Mouse (Mus musculus) urinary bladder, adult 18-20 months (tissue): Measurements from ENCODE around the gene Inpp4b.

Experiments used
- DNase-seq, 2 experiments: peaks; one replicate each; pipeline ENCODE4 v3.0.0; 2022; ENCODE audit warnings: low spot score in 2 of 2, mixed read lengths in 2 of 2

The Inpp4b gene

DNA sequence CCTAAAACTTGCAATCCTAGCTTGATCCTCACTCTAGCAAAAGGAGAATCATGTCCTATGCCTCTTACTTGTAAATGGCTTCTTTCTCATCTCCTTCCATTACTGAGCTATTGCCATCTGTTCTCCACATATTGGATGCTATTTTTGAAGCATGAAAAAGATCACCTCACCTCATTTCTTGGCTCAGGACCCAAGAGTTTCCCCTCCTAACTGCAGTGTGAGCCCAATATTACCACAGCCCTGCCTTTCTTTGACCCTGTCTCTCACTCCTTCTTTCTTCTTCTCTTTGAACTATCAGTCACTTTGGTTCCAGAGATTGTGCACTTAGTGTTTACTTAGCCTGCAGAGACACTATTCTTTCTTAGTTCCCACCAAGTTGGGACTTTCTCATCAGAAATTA, 489.1 kb downstream of the Inpp4b start:
- no peak for DNase-seq

GRCm38 (mm10) chr8:81833852-81834251, 491.5 kb downstream of the Inpp4b start:
- DNase-seq: no peak

- DNase-seq: no peak
Measured at GRCm38 (mm10) chr8:81840512-81840911, 498.2 kb downstream of the Inpp4b start.

GRCm38 (mm10) chr8:81844104-81844982, 502.0 kb downstream of the Inpp4b start:
- no peak for DNase-seq

- DNase-seq: no peak
Measured at GRCm38 (mm10) chr8:81847929-81848328, 505.6 kb downstream of the Inpp4b start.

DNA sequence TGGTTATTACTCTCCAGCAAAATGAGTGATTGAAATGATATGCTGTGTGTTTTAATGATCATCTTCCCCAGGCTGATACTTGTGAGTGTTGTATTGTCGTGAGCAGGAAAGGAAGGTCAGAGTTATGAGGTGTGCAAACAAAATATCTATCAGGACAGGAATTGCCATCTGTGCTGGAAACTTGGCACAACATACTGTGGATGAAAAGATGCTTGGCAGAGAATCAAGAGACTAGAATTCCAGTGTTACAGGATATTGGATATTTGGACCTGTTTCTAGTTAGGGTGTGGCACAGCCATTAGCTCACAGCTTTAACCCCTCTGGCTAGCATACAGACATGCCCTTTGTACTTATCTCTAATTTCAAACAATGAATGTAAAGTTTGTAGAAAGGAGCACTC, 507.6 kb downstream of the Inpp4b start:
- no peak for DNase-seq

DNA sequence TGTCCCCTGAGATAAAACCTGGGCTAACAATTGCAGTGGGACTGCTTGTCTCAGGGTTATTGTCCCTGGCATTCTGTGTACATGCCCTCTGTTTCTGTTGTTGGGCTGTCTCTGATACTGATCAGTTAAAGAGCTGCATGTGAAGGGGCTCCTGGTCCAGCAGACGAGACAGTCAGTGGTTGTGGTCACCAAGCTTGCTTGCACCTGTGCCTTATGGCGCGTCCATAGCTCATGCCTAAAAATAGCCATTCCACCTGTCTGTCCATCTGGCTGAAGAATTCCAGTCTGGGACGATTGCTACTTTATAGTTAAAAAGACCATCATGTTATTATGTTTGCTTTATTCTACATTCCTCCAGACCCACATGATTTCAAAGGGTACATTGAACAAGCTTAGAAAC, 510.8 kb downstream of the Inpp4b start:
- DNase-seq: no peak

- DNase-seq: no peak
Measured at GRCm38 (mm10) chr8:81854543-81854942, 512.2 kb downstream of the Inpp4b start.

- DNase-seq: no peak
Measured at GRCm38 (mm10) chr8:81855009-81855408, 512.7 kb downstream of the Inpp4b start.

GRCm38 (mm10) chr8:81856120-81856519, 513.8 kb downstream of the Inpp4b start:
- DNase-seq: no peak

- no peak for DNase-seq
Measured at GRCm38 (mm10) chr8:81856608-81857007, 514.3 kb downstream of the Inpp4b start.

DNA sequence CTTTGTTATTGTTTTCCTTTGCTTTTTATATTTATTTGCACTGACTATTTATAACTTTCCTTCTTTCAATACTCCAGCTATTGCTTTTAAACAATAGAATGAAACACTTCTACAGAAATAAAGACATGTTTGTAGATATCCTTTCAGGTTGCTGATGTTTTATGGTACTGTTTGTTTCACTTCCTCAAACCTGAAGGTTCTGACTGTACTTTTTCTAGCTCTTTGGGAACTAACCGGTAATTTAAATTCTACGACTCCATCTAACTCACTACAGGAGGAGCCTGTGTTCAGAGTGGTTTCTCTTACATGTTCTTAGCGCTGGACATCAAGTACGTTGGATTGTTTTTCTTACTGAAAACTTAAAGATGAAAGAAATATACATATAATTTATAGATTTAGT, 516.0 kb downstream of the Inpp4b start:
- no peak for DNase-seq

GRCm38 (mm10) chr8:81859805-81860204, 517.4 kb downstream of the Inpp4b start:
- no peak for DNase-seq

GRCm38 (mm10) chr8:81861311-81861710, 519.0 kb downstream of the Inpp4b start:
- no peak for DNase-seq

GRCm38 (mm10) chr8:81862738-81863137, 520.4 kb downstream of the Inpp4b start:
- no peak for DNase-seq

DNA sequence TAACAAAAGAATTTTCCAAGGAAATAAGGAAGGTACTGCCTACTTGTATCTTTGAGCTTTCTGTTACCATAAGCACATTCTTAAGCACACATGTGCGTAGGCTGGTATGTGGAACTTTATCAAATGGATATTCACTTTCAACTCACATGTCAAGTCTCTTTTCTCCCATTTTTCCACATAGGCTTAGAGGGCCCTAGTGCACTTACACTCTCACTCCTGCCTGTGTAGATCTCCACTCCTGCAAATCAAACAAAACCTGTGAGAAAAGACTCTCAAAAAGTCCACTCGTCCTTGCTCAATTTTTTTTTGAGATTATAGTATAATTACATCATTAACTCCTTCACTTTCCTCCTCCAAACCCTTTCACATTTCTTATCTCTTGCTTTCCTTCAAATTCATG, 522.0 kb downstream of the Inpp4b start:
- DNase-seq: no peak

- no peak for DNase-seq
Measured at GRCm38 (mm10) chr8:81865664-81866063, 523.3 kb downstream of the Inpp4b start.

GRCm38 (mm10) chr8:81867020-81867419, 524.7 kb downstream of the Inpp4b start:
- no peak for DNase-seq

- no peak for DNase-seq
Measured at GRCm38 (mm10) chr8:81870466-81870865, 528.1 kb downstream of the Inpp4b start.

DNA sequence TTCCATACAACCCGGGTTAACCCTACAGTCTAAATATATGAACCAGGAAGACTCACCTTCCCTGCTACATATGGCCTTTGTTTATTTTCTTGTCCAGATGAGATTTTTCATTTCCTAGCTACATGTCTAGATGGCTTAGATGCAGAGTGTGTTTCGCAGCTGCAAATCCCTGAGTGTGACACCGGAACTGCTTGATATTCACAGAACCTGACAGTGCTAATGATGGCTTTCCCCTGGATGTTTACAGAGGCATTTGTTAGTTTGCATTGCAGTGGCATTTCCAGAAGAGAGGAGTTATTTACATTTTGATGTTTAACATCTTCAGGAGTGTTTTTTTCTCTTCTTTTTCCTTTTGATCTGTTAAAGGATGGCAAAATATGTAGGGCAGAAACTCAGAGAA, 537.7 kb downstream of the Inpp4b start:
- DNase-seq: no peak

- no peak for DNase-seq
Measured at GRCm38 (mm10) chr8:81884195-81884594, 541.8 kb downstream of the Inpp4b start.

DNA sequence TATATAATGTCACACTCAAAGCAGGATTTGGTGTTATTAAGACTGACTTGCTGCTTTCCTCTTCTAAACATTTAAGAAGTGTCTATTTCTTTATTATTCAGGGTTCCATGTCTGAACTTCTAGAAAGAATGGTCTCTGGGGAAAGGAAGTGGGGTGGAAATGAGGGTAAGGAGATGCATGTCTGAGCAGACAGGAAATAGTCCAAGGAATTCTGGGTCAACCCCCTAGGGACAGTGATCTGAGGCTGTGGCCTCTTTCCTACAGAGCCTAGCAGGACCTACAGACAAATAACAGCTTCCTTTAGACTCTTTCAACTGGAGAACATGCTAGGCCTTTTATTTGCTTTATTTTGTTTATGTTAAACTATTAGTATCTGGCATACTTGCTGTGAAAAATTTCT, 546.5 kb downstream of the Inpp4b start:
- no peak for DNase-seq

- DNase-seq: no peak
Measured at GRCm38 (mm10) chr8:81893292-81893691, 550.9 kb downstream of the Inpp4b start.

DNA sequence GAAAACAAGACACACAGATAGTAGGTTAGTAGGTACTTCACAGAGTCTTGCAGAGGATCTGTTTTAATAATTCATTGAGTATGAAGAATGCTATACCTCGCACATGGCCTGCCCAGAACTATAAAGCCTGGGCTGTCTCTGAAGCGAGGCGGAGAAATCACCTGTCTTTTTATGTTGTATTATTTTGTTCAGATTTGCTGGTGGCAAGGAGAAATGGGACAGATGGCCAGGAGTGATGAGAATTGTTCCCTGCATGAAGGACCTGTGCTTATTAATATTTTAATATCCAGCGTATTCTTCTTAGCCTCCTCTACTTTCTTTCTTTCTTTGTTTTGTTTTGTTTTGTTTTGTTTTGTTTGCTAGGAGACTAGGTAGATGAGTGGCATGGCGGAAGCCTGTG, 604.5 kb downstream of the Inpp4b start:
- no peak for DNase-seq
